Comparison of ENCODE assay signal across 8 mouse cellular contexts in genomic region chr2:164968451-164968851, GRCm38 (mm10). TPM values are rescaled to one million over a fixed set of nuclear protein-coding genes. Genes with fewer than 3 reads are reported as not detected.
DNase-seq lines count a peak whose midpoint lies in the region; ATAC-seq and TF ChIP-seq lines count a peak whose summit lies in the region.

No protein-coding gene starts in this region.

- 0 out of 2 replicates have a peak, but pooled peaks cover 3% of the 10 kb centered on the region for H3K27me3 ChIP-seq in midbrain, embryonic 16.5 days (ENCODE audit: control insufficient read depth, insufficient read depth, low read depth, low read length)

- no peaks in the 10 kb centered on the region for H3K36me3 ChIP-seq in midbrain, embryonic 16.5 days (ENCODE audit: control insufficient read depth, insufficient read depth, low read length)

- H3K4me3 ChIP-seq in cortical plate, adult 2 months (ENCODE audit: insufficient read depth, low read length), result peak overlapping the region; percentile 59
- peak overlapping the region; percentile 49 for H3K4me3 ChIP-seq in midbrain, embryonic 16.5 days (ENCODE audit: low read depth, low read length)

- no peaks in the 10 kb centered on the region for H3K9me3 ChIP-seq in midbrain, embryonic 16.5 days (replicated peaks; ENCODE audit: control insufficient read depth, low read length, poor library complexity, severe bottlenecking)

- WGBS in midbrain, embryonic 16.5 days, result under 1% methylated on average over 25 of the region's 29 CpGs

- peak; percentile 71 for ATAC-seq in granulocyte monocyte progenitor cell, adult 5-6 weeks (replicated peaks; ENCODE audit: poor library complexity, severe bottlenecking)
- peak; percentile 15; the same call in 1 of the 2 replicates for ATAC-seq in midbrain, embryonic 16.5 days

- TF ChIP-seq POLR2A in cortical plate, adult 2 months (IDR thresholded peaks at IDR 0.05; ENCODE audit: extremely low read depth, insufficient read depth, low read length), result 0 out of 2 replicates have a peak, but pooled peaks have one; percentile 37

- TF ChIP-seq CTCF in cortical plate, adult 2 months (IDR thresholded peaks at IDR 0.05; ENCODE audit: extremely low read depth, insufficient read depth, low read length), result no peak

- peak; percentile 57 for DNase-seq in cerebellum, adult 11 months
- no peak for DNase-seq in cerebellum, adult 11-12 months
- DNase-seq in kidney, adult 18-20 months, result peak; percentile 72
- DNase-seq in liver, result peak; percentile 59
- DNase-seq in urinary bladder, postnatal 10 days (ENCODE audit: low spot score), result peak; percentile 44

- H3K27ac ChIP-seq in cortical plate, adult 2 months (ENCODE audit: insufficient read depth, low read length), result peak overlapping the region; percentile 89
- peak overlapping the region; percentile 86 for H3K27ac ChIP-seq in midbrain, embryonic 16.5 days (ENCODE audit: low read length)

- H3K9ac ChIP-seq in midbrain, embryonic 16.5 days (ENCODE audit: low read depth, low read length), result peak overlapping the region; percentile 69

- H3K4me2 ChIP-seq in midbrain, embryonic 16.5 days (ENCODE audit: low read length), result peak overlapping the region; percentile 93

- peaks cover 14% of the 10 kb centered on the region for H3K4me1 ChIP-seq in cortical plate, adult 2 months (ENCODE audit: control insufficient read depth, insufficient read depth, low read length)
- H3K4me1 ChIP-seq in midbrain, embryonic 16.5 days (ENCODE audit: control insufficient read depth, insufficient read depth, low read length), result peaks cover 65% of the 10 kb centered on the region

RNA-seq across cellular contexts. Expression of gene Slc12a5, which starts 7.8 kb away (rescaled TPM):
- polyA plus RNA-seq in cortical plate, adult 2 months (2012; rRNA removed), result 396 and 421 TPM in 2 replicates
- total RNA-seq in granulocyte monocyte progenitor cell, adult 5-6 weeks (2014; fragmentation: Nextera tagmentation), result 0.21 TPM in 1 of 2 replicates, not detected in the other
- total RNA-seq in granulocyte monocyte progenitor cell, adult 5-6 weeks (2017), result 0.43 TPM in 1 of 2 replicates, not detected in the other
- polyA plus RNA-seq in midbrain, embryonic 16.5 days (2015; fragmentation: Nextera tagmentation; extraction: Ambion mirVana), result 52.8 and 57.7 TPM in 2 replicates

RNA-seq across cellular contexts. Expression of gene Mmp9, which starts 27.9 kb away (rescaled TPM):
- polyA plus RNA-seq in cortical plate, adult 2 months (2012; rRNA removed), result 1.1 and 1.5 TPM in 2 replicates
- 0.95 TPM in 1 of 2 replicates, not detected in the other for total RNA-seq in granulocyte monocyte progenitor cell, adult 5-6 weeks (2014; fragmentation: Nextera tagmentation)
- total RNA-seq in granulocyte monocyte progenitor cell, adult 5-6 weeks (2017), result 10.0 and 10.7 TPM in 2 replicates
- polyA plus RNA-seq in midbrain, embryonic 16.5 days (2015; fragmentation: Nextera tagmentation; extraction: Ambion mirVana), result 26.7 and 28.0 TPM in 2 replicates

RNA-seq across cellular contexts. Expression of gene Zfp335, which starts 56.9 kb away (rescaled TPM):
- 29.1 and 30.2 TPM in 2 replicates for polyA plus RNA-seq in cortical plate, adult 2 months (2012; rRNA removed)
- total RNA-seq in granulocyte monocyte progenitor cell, adult 5-6 weeks (2014; fragmentation: Nextera tagmentation), result 11.5 and 16.3 TPM in 2 replicates
- total RNA-seq in granulocyte monocyte progenitor cell, adult 5-6 weeks (2017), result 5.6 and 7.5 TPM in 2 replicates
- polyA plus RNA-seq in midbrain, embryonic 16.5 days (2015; fragmentation: Nextera tagmentation; extraction: Ambion mirVana), result 16.2 and 16.9 TPM in 2 replicates

Comparison
In these comparisons a context has a peak if more than half of its experiments do, and no peak if none do; other contexts are left out.
1. RNA of gene Mmp9, which starts 27.9 kb away (polyA plus RNA-seq): 26.7 to 28.0 TPM in midbrain, embryonic 16.5 days; 1.1 to 1.5 TPM in cortical plate, adult 2 months; every median in the first group is over 10 times any median in the second.